Mouse (Mus musculus): ENCODE measurements around the gene Hira. TPM values are rescaled to one million over a fixed set of nuclear protein-coding genes. Genes with fewer than 3 reads are reported as not detected.
A peak's percentile ranks its signal among the peaks of the same experiment; 100 is the strongest.

Hira gene
- total RNA-seq, 2 experiments from 2014 or later, result 22.5 to 23.5 TPM

- TF ChIP-seq CTCF (IDR thresholded peaks at IDR 0.05), result no peak
- intact Hi-C loops (cut with DNase I), result loop anchor here (5.0 kb wide), 1 partner anchor 64 kb away; the partner anchor contains the start of genes Cdc45 and Ufd1
- no peak for DNase-seq
- peak overlapping the region; percentile 97 for H3K27ac ChIP-seq
- H3K4me3 ChIP-seq, result peak overlapping the region; percentile 97
Measured at GRCm38 (mm10) chr16:18876091-18876441, 771 bp upstream of the Hira start.

- DNase-seq, result peak; percentile 54
- peak; percentile 39 for TF ChIP-seq CTCF (IDR thresholded peaks at IDR 0.05)
- intact Hi-C loops (cut with DNase I), result loop anchor here (5.0 kb wide), 1 partner anchor 65 kb away; the partner anchor contains the start of genes Cdc45 and Ufd1
- Histone ChIP-seq H3K4me3 (peak overlapping the region; percentile 97), H3K27ac (peak overlapping the region; percentile 97)
Measured at GRCm38 (mm10) chr16:18877386-18878090, 701 bp downstream of the Hira start.

- Histone ChIP-seq H3K27ac (peak overlapping the region; percentile 97), H3K4me3 (peak overlapping the region; percentile 97)
- TF ChIP-seq CTCF (IDR thresholded peaks at IDR 0.05), result no peak; the same call in 1 of the 2 replicates
- intact Hi-C loops (cut with DNase I), result loop anchor here (5.0 kb wide), 1 partner anchor 66 kb away; the partner anchor contains the start of genes Cdc45 and Ufd1
- DNase-seq, result no peak
Measured at GRCm38 (mm10) chr16:18878091-18878720, 1.4 kb downstream of the Hira start.

- H3K4me3 ChIP-seq, result no peak overlapping the region
- intact Hi-C loops (cut with DNase I), result no loop called here
- DNase-seq, result no peak
- TF ChIP-seq CTCF (IDR thresholded peaks at IDR 0.05), result no peak
- H3K27ac ChIP-seq, result no peak overlapping the region
Measured at GRCm38 (mm10) chr16:18884044-18884443, 7.2 kb downstream of the Hira start.

GRCm38 (mm10) chr16:18893840-18894372, 17.1 kb downstream of the Hira start:
- DNase-seq, result no peak
- intact Hi-C loops (cut with DNase I), result no loop called here
- TF ChIP-seq CTCF (IDR thresholded peaks at IDR 0.05), result no peak
- H3K27ac ChIP-seq, result no peak overlapping the region
- no peak overlapping the region for H3K4me3 ChIP-seq

GRCm38 (mm10) chr16:18895249-18895648, 18.4 kb downstream of the Hira start:
- H3K27ac ChIP-seq, result no peak overlapping the region
- no peak overlapping the region for H3K4me3 ChIP-seq
- intact Hi-C loops (cut with DNase I), result no loop called here
- DNase-seq, result no peak
- no peak for TF ChIP-seq CTCF (IDR thresholded peaks at IDR 0.05)

- DNase-seq, result peak; percentile 49
- intact Hi-C loops (cut with DNase I), result no loop called here
- TF ChIP-seq CTCF (IDR thresholded peaks at IDR 0.05), result no peak
- H3K27ac ChIP-seq, result no peak overlapping the region
- H3K4me3 ChIP-seq, result no peak overlapping the region
Measured at GRCm38 (mm10) chr16:18896429-18896828, 19.6 kb downstream of the Hira start.

- Histone ChIP-seq H3K27ac (no peak overlapping the region), H3K4me3 (no peak overlapping the region)
- no peak for TF ChIP-seq CTCF (IDR thresholded peaks at IDR 0.05)
- DNase-seq, result no peak
- intact Hi-C loops (cut with DNase I), result no loop called here
Measured at GRCm38 (mm10) chr16:18905648-18906047, 28.8 kb downstream of the Hira start.

GRCm38 (mm10) chr16:18916064-18916463, 39.2 kb downstream of the Hira start:
- DNase-seq, result no peak
- H3K27ac ChIP-seq, result no peak overlapping the region
- intact Hi-C loops (cut with DNase I), result no loop called here
- TF ChIP-seq CTCF (IDR thresholded peaks at IDR 0.05), result no peak
- no peak overlapping the region for H3K4me3 ChIP-seq

- H3K27ac ChIP-seq, result no peak overlapping the region
- no peak for DNase-seq
- no peak overlapping the region for H3K4me3 ChIP-seq
- TF ChIP-seq CTCF (IDR thresholded peaks at IDR 0.05), result no peak
- intact Hi-C loops (cut with DNase I), result no loop called here
Measured at GRCm38 (mm10) chr16:18921771-18922170, 44.9 kb downstream of the Hira start.

GRCm38 (mm10) chr16:18927963-18928362, 51.1 kb downstream of the Hira start:
- no peak for TF ChIP-seq CTCF (IDR thresholded peaks at IDR 0.05)
- Histone ChIP-seq H3K27ac (no peak overlapping the region), H3K4me3 (no peak overlapping the region)
- intact Hi-C loops (cut with DNase I), result no loop called here
- no peak for DNase-seq

GRCm38 (mm10) chr16:18938321-18939082, 61.7 kb downstream of the Hira start:
- Histone ChIP-seq H3K4me3 (no peak overlapping the region), H3K27ac (no peak overlapping the region)
- intact Hi-C loops (cut with DNase I), result no loop called here
- no peak for TF ChIP-seq CTCF (IDR thresholded peaks at IDR 0.05)
- DNase-seq, result no peak

- H3K27ac ChIP-seq, result no peak overlapping the region
- no peak for DNase-seq
- no peak overlapping the region for H3K4me3 ChIP-seq
- intact Hi-C loops (cut with DNase I), result no loop called here
- TF ChIP-seq CTCF (IDR thresholded peaks at IDR 0.05), result no peak
Measured at GRCm38 (mm10) chr16:18943906-18944305, 67.1 kb downstream of the Hira start.
